Mouse (Mus musculus) sigmoid colon, adult 10 weeks (tissue): Measurements from ENCODE around the gene Luc7l2. TPM values are rescaled to one million over a fixed set of nuclear protein-coding genes. Genes with fewer than 3 reads are reported as not detected.

Experiments
- polyA plus RNA-seq: library from polyadenylated mRNA; stranded (reverse); fragments of 350-450 nt; fragmentation: Illumina TruSeq; extraction: RNeasy Lipid Tissue Mini Kit (QIAGEN cat#74804); gene quantifications from one replicate; pipeline ENCODE4 v1.2.3, GENCODE M21; 2014; ENCODE audit warnings: low read depth, low replicate concordance

Luc7l2 gene
- polyA plus RNA-seq: 647 TPM

DNA sequence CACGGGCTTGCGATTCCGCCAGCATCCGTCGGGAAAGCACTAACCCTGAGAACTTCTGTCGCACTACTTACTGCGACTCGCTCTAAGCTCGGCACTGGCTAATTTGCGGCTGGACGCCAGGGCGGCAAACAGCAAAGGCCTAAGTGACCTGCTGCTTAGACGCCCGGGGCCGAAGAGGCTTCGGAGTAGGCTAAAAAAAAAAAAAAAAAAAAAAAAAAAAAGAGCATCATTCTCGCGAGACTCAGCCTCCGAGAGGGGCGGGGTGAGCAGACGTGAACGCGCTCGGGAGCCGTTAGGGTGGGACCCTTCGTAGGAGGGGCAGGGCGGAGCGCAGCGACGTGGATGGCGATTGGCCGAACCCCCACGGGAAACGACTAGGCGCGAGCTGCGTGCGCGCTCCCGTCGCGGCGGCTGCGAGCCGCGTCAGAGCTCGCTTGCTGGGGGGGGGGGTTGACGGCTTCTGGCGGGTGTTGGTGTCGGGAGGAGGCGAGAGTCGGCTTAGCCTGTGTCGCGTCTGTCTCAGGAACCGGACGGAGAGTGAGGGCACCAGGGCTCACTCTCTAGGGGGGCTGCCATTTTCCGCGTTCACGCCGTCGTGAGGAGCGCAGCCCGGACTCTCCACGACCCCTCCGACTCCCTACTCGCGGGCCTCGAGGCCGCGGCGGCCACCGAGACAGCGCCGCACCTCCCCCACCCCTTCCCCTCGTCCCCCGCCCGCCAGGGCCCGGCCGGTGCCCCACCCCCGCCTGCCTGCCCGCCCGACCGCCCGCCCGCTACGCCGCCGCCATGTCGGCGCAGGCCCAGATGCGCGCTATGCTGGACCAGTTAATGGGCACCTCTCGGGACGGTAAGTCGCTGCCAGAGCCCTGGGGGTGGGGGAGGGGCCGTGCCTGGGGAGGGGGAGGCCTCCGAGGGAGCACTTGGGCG lies at the start of gene Luc7l2:
Luc7l2 (plus strand) TSS at position 273 of the 927 bp plus-strand sequence.

GRCm38 (mm10) chr6:38533428-38534405 lies 17.4 kb upstream of the Luc7l2 start, which contains the start of gene Fmc1:
Fmc1 (plus strand) TSS chr6:38533502.

DNA sequence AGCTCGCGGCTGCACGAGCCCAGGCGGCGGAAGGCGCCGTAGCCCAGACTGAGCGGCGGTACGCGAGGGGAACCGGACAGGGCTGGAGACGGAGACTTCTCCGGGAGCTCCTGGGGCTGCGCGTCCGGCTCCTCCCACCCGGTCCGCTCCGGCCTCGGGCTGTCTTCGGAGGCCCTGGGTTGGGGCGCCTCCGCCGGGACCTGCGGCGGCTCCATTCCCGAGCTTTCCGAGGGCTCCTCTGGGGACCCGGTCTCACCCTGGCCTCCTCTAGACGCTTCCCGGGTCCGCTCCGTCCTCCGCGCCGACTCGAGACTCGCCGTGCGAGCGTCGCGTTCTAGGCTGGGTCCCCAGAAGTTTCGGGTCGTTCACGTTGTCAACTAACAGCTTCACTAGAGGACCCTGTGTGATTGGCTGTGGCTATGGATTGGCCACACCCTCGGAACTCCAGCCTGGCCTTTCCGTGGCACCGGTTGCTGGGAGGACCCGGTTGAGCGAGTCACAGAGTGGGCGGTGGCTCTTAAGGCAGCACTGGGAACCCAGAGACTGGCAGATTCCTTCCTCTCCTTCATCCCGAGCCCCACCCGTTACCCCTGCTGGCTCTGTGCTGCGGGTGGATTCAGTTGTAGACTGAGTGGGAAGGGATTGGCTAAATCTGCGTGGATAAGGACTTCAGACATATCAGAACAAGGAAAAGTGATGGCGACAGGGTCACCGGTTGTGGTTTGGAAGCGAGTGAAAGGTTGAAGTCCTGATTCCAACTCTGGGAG lies 85.9 kb downstream of the Luc7l2 start, which contains the start of gene Klrg2:
Klrg2 (minus strand) TSS at position 391 of the 767 bp plus-strand sequence.

Other genes starting within 250 kb of the Luc7l2 start
- 82.5 TPM for gene Zc3hav1, start 196.7 kb upstream of the Luc7l2 start, polyA plus RNA-seq
- gene Ttc26, start 169.9 kb upstream of the Luc7l2 start, polyA plus RNA-seq: 3.4 TPM
- gene Ubn2, start 117.4 kb upstream of the Luc7l2 start, polyA plus RNA-seq: 52.6 TPM
- gene Fmc1, start 17.8 kb upstream of the Luc7l2 start, polyA plus RNA-seq: 1.3 TPM
- 0.13 TPM for gene Klrg2, start 85.9 kb downstream of the Luc7l2 start, polyA plus RNA-seq
- gene Clec2l, start 111.7 kb downstream of the Luc7l2 start, polyA plus RNA-seq: not detected